Mouse (Mus musculus): ENCODE measurements around the gene Rfx8. TPM values are rescaled to one million over a fixed set of nuclear protein-coding genes. Genes with fewer than 3 reads are reported as not detected.

The Rfx8 gene
- 0.19 and 0.26 TPM in 2 replicates for polyA plus RNA-seq (2015; fragmentation: Nextera tagmentation; extraction: Ambion mirVana)

GRCm38 (mm10) chr1:39720632-39721350, at the start of gene Rfx8:
TSS of gene Rfx8 (minus strand) at chr1:39720997.
- peak; percentile 66; the same call in 1 of the 2 replicates for ATAC-seq (ENCODE audit: insufficient read depth, low FRiP score)
- peak within 1 kb of the TSS; percentile 14; the same call in 1 of the 2 replicates for H3K27ac ChIP-seq (ENCODE audit: low read length)
- 4% methylated on average over 42 of the region's 42 CpGs for WGBS
- H3K9ac ChIP-seq (ENCODE audit: low read length), result peak within 1 kb of the TSS; percentile 75
- peak within 1 kb of the TSS; percentile 59 for H3K4me3 ChIP-seq (replicated peaks; ENCODE audit: low read length)
- no peaks in the 10 kb centered on the region for H3K36me3 ChIP-seq (ENCODE audit: control insufficient read depth, insufficient read depth, low read length)
- H3K4me1 ChIP-seq (ENCODE audit: control insufficient read depth, insufficient read depth, low read length), result peaks cover 7% of the 10 kb centered on the region
- no peaks in the 10 kb centered on the region for H3K9me3 ChIP-seq (replicated peaks; ENCODE audit: control insufficient read depth, low read length)
- H3K27me3 ChIP-seq (ENCODE audit: control insufficient read depth, insufficient read depth, low read length), result no peaks in the 10 kb centered on the region
- peak within 1 kb of the TSS; percentile 96 for H3K4me2 ChIP-seq (ENCODE audit: low read depth, low read length)

- H3K27me3 ChIP-seq (ENCODE audit: control insufficient read depth, insufficient read depth, low read length), result no peaks in the 10 kb centered on the region
- ATAC-seq (ENCODE audit: insufficient read depth, low FRiP score), result no peak
- peaks cover 3% of the 10 kb centered on the region; the same call in 1 of the 2 replicates for H3K4me1 ChIP-seq (ENCODE audit: control insufficient read depth, insufficient read depth, low read length)
- no peak overlapping the region for H3K4me3 ChIP-seq (replicated peaks; ENCODE audit: low read length)
- no peak overlapping the region for H3K9ac ChIP-seq (ENCODE audit: low read length)
- peak overlapping the region; percentile 11; the same call in 1 of the 2 replicates for H3K27ac ChIP-seq (ENCODE audit: low read length)
- no peaks in the 10 kb centered on the region for H3K36me3 ChIP-seq (ENCODE audit: control insufficient read depth, insufficient read depth, low read length)
- 50% methylated on average over 5 of the region's 5 CpGs for WGBS
- H3K4me2 ChIP-seq (ENCODE audit: low read depth, low read length), result no peak overlapping the region
- no peaks in the 10 kb centered on the region for H3K9me3 ChIP-seq (replicated peaks; ENCODE audit: control insufficient read depth, low read length)
Measured at GRCm38 (mm10) chr1:39770436-39770835, 49.6 kb upstream of the Rfx8 start.

- no peak overlapping the region for H3K9ac ChIP-seq (ENCODE audit: low read length)
- 81% methylated on average over 3 of the region's 3 CpGs for WGBS
- H3K4me3 ChIP-seq (replicated peaks; ENCODE audit: low read length), result no peak overlapping the region
- H3K9me3 ChIP-seq (replicated peaks; ENCODE audit: control insufficient read depth, low read length), result no peaks in the 10 kb centered on the region
- H3K36me3 ChIP-seq (ENCODE audit: control insufficient read depth, insufficient read depth, low read length), result no peaks in the 10 kb centered on the region
- H3K4me1 ChIP-seq (ENCODE audit: control insufficient read depth, insufficient read depth, low read length), result peaks cover 3% of the 10 kb centered on the region; the same call in 1 of the 2 replicates
- no peak for ATAC-seq (ENCODE audit: insufficient read depth, low FRiP score)
- no peaks in the 10 kb centered on the region for H3K27me3 ChIP-seq (ENCODE audit: control insufficient read depth, insufficient read depth, low read length)
- H3K4me2 ChIP-seq (ENCODE audit: low read depth, low read length), result no peak overlapping the region
- no peak overlapping the region for H3K27ac ChIP-seq (ENCODE audit: low read length)
Measured at GRCm38 (mm10) chr1:39768017-39768416, 47.2 kb upstream of the Rfx8 start.

GRCm38 (mm10) chr1:39765854-39766493, 45.2 kb upstream of the Rfx8 start:
- WGBS, result 58% methylated on average over 7 of the region's 7 CpGs
- Histone ChIP-seq H3K4me1 (ENCODE audit: control insufficient read depth, insufficient read depth, low read length) (peaks cover 13% of the 10 kb centered on the region), H3K4me3 (replicated peaks; ENCODE audit: low read length) (no peak overlapping the region), H3K9me3 (replicated peaks; ENCODE audit: control insufficient read depth, low read length) (no peaks in the 10 kb centered on the region), H3K27ac (ENCODE audit: low read length) (0 out of 2 replicates have a peak overlapping the region, but pooled peaks have one; percentile 7), H3K27me3 (ENCODE audit: control insufficient read depth, insufficient read depth, low read length) (no peaks in the 10 kb centered on the region), H3K36me3 (ENCODE audit: control insufficient read depth, insufficient read depth, low read length) (no peaks in the 10 kb centered on the region), H3K9ac (ENCODE audit: low read length) (no peak overlapping the region), H3K4me2 (ENCODE audit: low read depth, low read length) (no peak overlapping the region)
- peak; percentile 37; the same call in 1 of the 2 replicates for ATAC-seq (ENCODE audit: insufficient read depth, low FRiP score)

- no peaks in the 10 kb centered on the region for H3K9me3 ChIP-seq (replicated peaks; ENCODE audit: control insufficient read depth, low read length)
- peaks cover 28% of the 10 kb centered on the region for H3K4me1 ChIP-seq (ENCODE audit: control insufficient read depth, insufficient read depth, low read length)
- peak overlapping the region; percentile 31 for H3K4me3 ChIP-seq (replicated peaks; ENCODE audit: low read length)
- H3K27me3 ChIP-seq (ENCODE audit: control insufficient read depth, insufficient read depth, low read length), result no peaks in the 10 kb centered on the region
- H3K36me3 ChIP-seq (ENCODE audit: control insufficient read depth, insufficient read depth, low read length), result no peaks in the 10 kb centered on the region
- peak overlapping the region; percentile 96 for H3K27ac ChIP-seq (ENCODE audit: low read length)
- WGBS, result 2% methylated on average over 10 of the region's 10 CpGs
- peak; percentile 88 for ATAC-seq (ENCODE audit: insufficient read depth, low FRiP score)
- peak overlapping the region; percentile 56 for H3K4me2 ChIP-seq (ENCODE audit: low read depth, low read length)
- peak overlapping the region; percentile 68 for H3K9ac ChIP-seq (ENCODE audit: low read length)
Measured at GRCm38 (mm10) chr1:39762025-39762370, 41.2 kb upstream of the Rfx8 start.

- peak; percentile 47 for ATAC-seq (ENCODE audit: insufficient read depth, low FRiP score)
- Histone ChIP-seq H3K27me3 (ENCODE audit: control insufficient read depth, insufficient read depth, low read length) (no peaks in the 10 kb centered on the region), H3K9ac (ENCODE audit: low read length) (peak overlapping the region; percentile 68), H3K27ac (ENCODE audit: low read length) (peak overlapping the region; percentile 96), H3K4me1 (ENCODE audit: control insufficient read depth, insufficient read depth, low read length) (peaks cover 28% of the 10 kb centered on the region), H3K4me2 (ENCODE audit: low read depth, low read length) (peak overlapping the region; percentile 56), H3K9me3 (replicated peaks; ENCODE audit: control insufficient read depth, low read length) (no peaks in the 10 kb centered on the region), H3K36me3 (ENCODE audit: control insufficient read depth, insufficient read depth, low read length) (no peaks in the 10 kb centered on the region), H3K4me3 (replicated peaks; ENCODE audit: low read length) (peak overlapping the region; percentile 31)
- WGBS, result 5% methylated on average over 22 of the region's 22 CpGs
Measured at GRCm38 (mm10) chr1:39761211-39762024, 40.6 kb upstream of the Rfx8 start.

GRCm38 (mm10) chr1:39760181-39760715, 39.5 kb upstream of the Rfx8 start:
- Histone ChIP-seq H3K27me3 (ENCODE audit: control insufficient read depth, insufficient read depth, low read length) (no peaks in the 10 kb centered on the region), H3K9me3 (replicated peaks; ENCODE audit: control insufficient read depth, low read length) (no peaks in the 10 kb centered on the region), H3K36me3 (ENCODE audit: control insufficient read depth, insufficient read depth, low read length) (no peaks in the 10 kb centered on the region), H3K27ac (ENCODE audit: low read length) (no peak overlapping the region), H3K4me2 (ENCODE audit: low read depth, low read length) (no peak overlapping the region), H3K4me3 (replicated peaks; ENCODE audit: low read length) (no peak overlapping the region), H3K4me1 (ENCODE audit: control insufficient read depth, insufficient read depth, low read length) (peaks cover 28% of the 10 kb centered on the region), H3K9ac (ENCODE audit: low read length) (no peak overlapping the region)
- ATAC-seq (ENCODE audit: insufficient read depth, low FRiP score), result no peak
- 72% methylated on average over 6 of the region's 6 CpGs for WGBS

GRCm38 (mm10) chr1:39759231-39760175, 38.7 kb upstream of the Rfx8 start:
- H3K9me3 ChIP-seq (replicated peaks; ENCODE audit: control insufficient read depth, low read length), result no peaks in the 10 kb centered on the region
- 42% methylated on average over 9 of the region's 9 CpGs for WGBS
- H3K4me3 ChIP-seq (replicated peaks; ENCODE audit: low read length), result no peak overlapping the region
- H3K27me3 ChIP-seq (ENCODE audit: control insufficient read depth, insufficient read depth, low read length), result no peaks in the 10 kb centered on the region
- ATAC-seq (ENCODE audit: insufficient read depth, low FRiP score), result no peak
- H3K4me2 ChIP-seq (ENCODE audit: low read depth, low read length), result no peak overlapping the region
- H3K9ac ChIP-seq (ENCODE audit: low read length), result no peak overlapping the region
- no peak overlapping the region for H3K27ac ChIP-seq (ENCODE audit: low read length)
- no peaks in the 10 kb centered on the region for H3K36me3 ChIP-seq (ENCODE audit: control insufficient read depth, insufficient read depth, low read length)
- peaks cover 28% of the 10 kb centered on the region for H3K4me1 ChIP-seq (ENCODE audit: control insufficient read depth, insufficient read depth, low read length)

Data from stomach, embryonic 16.5 days (tissue).